Comparison of ENCODE assay signal across 26 mouse cellular contexts in the genomic region with DNA sequence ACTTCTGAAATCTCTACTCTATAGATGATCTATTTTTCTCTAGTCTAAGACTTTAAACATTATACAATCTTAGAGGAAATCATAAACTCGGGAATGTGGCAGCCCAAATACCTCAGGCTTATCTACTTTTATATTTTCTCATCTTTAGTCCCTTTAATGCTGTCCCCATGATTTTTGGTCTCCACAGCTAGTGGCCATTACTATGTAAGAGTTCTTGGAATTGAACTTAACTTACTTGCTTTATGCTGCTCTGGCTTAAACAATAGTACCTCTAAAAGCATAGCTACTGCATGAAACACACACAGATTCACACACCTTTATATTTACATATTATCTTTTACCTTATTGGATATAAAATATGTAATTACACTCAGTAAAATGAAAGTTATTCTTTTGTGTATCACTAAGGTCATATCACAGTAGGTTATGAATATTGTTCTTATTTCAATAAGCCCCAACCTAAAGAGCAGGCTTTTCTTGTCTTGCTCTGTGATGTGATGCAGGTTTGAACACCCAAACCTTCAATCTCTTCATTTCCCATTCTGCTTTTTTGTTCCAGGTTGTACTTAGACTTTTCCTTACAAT.
"Had no signal": no experiment of that assay in that cellular context is flagged by ENCODE, and none has a peak within 500 bp of the region (broad histone marks: within the 10 kb centered on the region; RNA-seq: fewer than 3 reads in every experiment).

No protein-coding gene starts in this region.

- H3K36me3 ChIP-seq: heart, embryonic 13.5 days; heart, embryonic 15.5 days; hindbrain, embryonic 13.5 days; hindbrain, embryonic 15.5 days; limb, embryonic 10.5 days; limb, embryonic 12.5 days; liver, embryonic 13.5 days had no signal

- H3K9me3 ChIP-seq: heart, embryonic 13.5 days; heart, embryonic 15.5 days; hindbrain, embryonic 13.5 days; hindbrain, embryonic 15.5 days; limb, embryonic 10.5 days; limb, embryonic 12.5 days; liver, embryonic 13.5 days had no signal

- H3K27me3 ChIP-seq: heart, embryonic 13.5 days; heart, embryonic 15.5 days; hindbrain, embryonic 13.5 days; hindbrain, embryonic 15.5 days; limb, embryonic 12.5 days; liver, embryonic 13.5 days had no signal

- H3K4me1 ChIP-seq: heart, embryonic 13.5 days; heart, embryonic 15.5 days; hindbrain, embryonic 13.5 days; hindbrain, embryonic 15.5 days; limb, embryonic 10.5 days; limb, embryonic 12.5 days; liver, embryonic 13.5 days had no signal

- H3K9ac ChIP-seq: heart, embryonic 13.5 days; heart, embryonic 15.5 days; hindbrain, embryonic 13.5 days; hindbrain, embryonic 15.5 days; limb, embryonic 12.5 days; liver, embryonic 13.5 days had no signal

- H3K4me3 ChIP-seq: gastrocnemius, adult 2 months; heart, adult 2 months; heart, embryonic 13.5 days; heart, embryonic 15.5 days; hindbrain, embryonic 13.5 days; hindbrain, embryonic 15.5 days; layer of hippocampus, adult 2 months; left cerebral cortex, adult 2 months; limb, embryonic 10.5 days; limb, embryonic 12.5 days; liver, embryonic 13.5 days had no signal

- DNase-seq: gastrocnemius, adult 2 months; gastrocnemius, postnatal 10 days; gastrocnemius, postnatal 36 days; heart, adult 11 months; heart, adult 2 months; heart, postnatal 14 days; heart, postnatal 36 days; kidney, adult 11 months; kidney, adult 8-10 months; kidney, postnatal 10 days; kidney, postnatal 25 days; kidney, postnatal 4 days; liver; liver, embryonic 13.5 days had no signal

- H3K27ac ChIP-seq: gastrocnemius, adult 2 months; heart, adult 2 months; heart, embryonic 13.5 days; heart, embryonic 15.5 days; hindbrain, embryonic 13.5 days; hindbrain, embryonic 15.5 days; hindbrain, postnatal 0 days; layer of hippocampus, adult 2 months; left cerebral cortex, adult 2 months; limb, embryonic 10.5 days; limb, embryonic 12.5 days; liver, embryonic 13.5 days had no signal

- ATAC-seq: hindbrain, postnatal 0 days; intestine, embryonic 16.5 days had no signal

- H3K4me2 ChIP-seq: heart, embryonic 11.5 days; heart, embryonic 13.5 days; heart, embryonic 15.5 days; hindbrain, embryonic 13.5 days; hindbrain, embryonic 15.5 days; limb, embryonic 12.5 days; liver, embryonic 11.5 days; liver, embryonic 13.5 days had no signal
